Mouse (Mus musculus) c-Kit-positive CD71-positive TER-119-positive erythroid progenitor cells, embryonic 14.5 days (primary cell): ENCODE results near the gene Pin1.
"Not testable (repeated sequence)": the region's sequence is repeated elsewhere in the genome, so short reads cannot be mapped to it uniquely, and the experiment has no call there.

Source experiments
- DNase-seq: peaks from one replicate; pipeline ENCODE4 v3.0.0-alpha.2; 2013; ENCODE audit warnings: low spot score

The Pin1 gene

GRCm38 (mm10) chr9:20651602-20652259, at the start of gene Pin1:
Gene Pin1, plus strand, starts transcription at chr9:20652095.
- peak; percentile 98 for DNase-seq

DNA sequence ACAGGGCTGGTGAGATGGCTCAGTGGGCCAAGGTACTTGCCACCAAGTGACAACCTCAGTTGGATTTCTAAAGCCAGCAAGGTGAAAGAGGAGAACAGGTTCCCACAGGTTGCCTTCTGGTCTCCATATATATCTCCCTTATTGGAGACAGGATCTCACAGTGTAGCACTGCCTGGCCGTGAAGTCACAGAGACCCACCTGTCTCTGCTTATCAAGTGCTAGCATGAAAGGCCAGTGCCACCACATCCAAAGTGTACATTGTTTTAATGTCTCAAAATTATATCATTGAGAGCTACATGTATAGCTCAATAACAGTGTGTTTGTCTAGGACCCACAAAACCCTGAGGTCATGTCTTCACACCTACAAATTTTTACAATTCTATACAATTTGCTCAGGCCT, 45.6 kb upstream of the Pin1 start:
- DNase-seq = no peak

- peak; percentile 89 for DNase-seq
These were observed 44.6 kb upstream of the Pin1 start for GRCm38 (mm10) chr9:20607100-20607974.

- DNase-seq = no peak
These were observed 41.9 kb upstream of the Pin1 start for GRCm38 (mm10) chr9:20609831-20610464.

GRCm38 (mm10) chr9:20611976-20612375, 39.9 kb upstream of the Pin1 start:
- no peak for DNase-seq

- DNase-seq = no peak
These were observed 35.2 kb upstream of the Pin1 start for GRCm38 (mm10) chr9:20616685-20617084.

DNA sequence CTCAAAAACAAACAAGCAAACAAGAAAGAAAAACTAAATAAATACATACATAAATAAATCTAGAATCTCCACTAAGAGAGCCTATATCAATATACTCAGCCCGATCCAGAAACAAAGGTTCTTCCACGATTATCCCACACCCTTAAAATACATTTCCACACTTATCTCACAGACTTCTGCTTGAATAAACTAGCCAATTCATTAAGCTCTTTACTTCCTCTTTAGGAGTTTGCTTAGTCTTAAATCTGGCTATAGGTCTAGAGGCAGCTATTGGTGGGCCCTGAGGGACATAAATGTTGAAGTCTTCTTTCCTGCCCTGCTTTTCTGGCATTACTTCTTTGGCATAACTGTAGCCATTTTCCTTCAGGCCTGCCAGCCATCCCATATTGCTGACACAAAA, 20.6 kb upstream of the Pin1 start:
- no peak for DNase-seq

DNA sequence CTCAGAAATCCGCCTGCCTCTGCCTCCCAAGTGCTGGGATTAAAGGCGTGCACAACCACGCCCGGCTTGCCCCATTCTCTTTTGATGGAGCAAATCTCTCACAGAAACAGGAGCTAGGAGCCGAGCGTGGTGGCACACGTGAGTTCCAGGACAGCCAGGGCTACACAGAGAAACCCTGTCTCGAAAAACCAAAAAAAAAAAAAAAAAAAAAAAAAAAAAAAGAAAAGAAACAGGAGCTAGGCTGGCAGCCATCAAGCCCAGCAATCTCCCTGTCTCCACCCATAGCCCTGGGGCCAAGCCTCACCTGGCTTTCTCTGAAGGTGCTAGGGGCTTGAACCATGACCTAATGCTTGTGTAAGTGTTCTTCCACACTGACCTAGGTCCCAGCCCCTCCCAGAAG, 16.2 kb upstream of the Pin1 start:
- DNase-seq = not testable (repeated sequence)

GRCm38 (mm10) chr9:20636256-20636655, 15.6 kb upstream of the Pin1 start:
- no peak for DNase-seq

DNA sequence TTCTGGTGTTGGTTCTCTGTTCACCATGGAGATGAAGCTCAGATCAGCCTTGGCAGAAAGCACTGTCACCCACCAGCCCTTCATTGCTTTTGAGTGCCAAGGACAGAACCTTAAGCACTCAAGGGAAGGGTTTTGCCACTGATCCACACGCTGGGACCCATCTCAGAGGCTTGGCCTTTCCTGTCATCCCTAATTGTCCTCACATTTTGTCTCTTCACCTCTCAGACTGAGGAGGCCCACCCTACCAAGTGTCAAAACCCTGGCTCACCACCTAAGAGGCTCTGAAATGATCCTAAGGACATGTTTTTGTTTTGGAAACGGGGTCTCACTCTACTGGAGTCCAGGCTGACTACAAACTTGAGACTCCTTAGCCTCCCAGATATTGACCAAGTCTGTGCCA, 15.1 kb upstream of the Pin1 start:
- DNase-seq = no peak

DNA sequence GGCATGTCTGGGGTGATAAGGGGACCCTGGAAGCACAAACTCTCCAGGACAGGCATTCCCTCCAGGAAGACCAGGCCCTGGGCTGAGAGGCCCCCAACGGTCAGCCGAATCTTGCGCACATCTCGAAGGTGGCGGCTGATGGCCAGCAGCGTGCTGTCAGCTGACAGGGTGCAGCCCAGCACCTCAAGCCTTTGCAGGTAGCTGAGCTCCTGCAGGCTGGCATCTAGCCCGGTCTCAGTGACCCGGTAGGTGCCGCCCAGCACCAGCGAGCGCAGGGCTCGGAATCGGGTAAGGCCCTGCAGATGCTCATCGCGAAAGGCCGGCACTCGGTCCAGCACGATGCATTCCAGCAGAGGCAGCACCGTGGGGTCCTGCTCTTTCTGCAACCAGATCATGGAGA, 13.3 kb upstream of the Pin1 start:
- no peak for DNase-seq

GRCm38 (mm10) chr9:20639486-20639885, 12.4 kb upstream of the Pin1 start:
- DNase-seq = no peak

GRCm38 (mm10) chr9:20641501-20641900, 10.4 kb upstream of the Pin1 start:
- no peak for DNase-seq

DNA sequence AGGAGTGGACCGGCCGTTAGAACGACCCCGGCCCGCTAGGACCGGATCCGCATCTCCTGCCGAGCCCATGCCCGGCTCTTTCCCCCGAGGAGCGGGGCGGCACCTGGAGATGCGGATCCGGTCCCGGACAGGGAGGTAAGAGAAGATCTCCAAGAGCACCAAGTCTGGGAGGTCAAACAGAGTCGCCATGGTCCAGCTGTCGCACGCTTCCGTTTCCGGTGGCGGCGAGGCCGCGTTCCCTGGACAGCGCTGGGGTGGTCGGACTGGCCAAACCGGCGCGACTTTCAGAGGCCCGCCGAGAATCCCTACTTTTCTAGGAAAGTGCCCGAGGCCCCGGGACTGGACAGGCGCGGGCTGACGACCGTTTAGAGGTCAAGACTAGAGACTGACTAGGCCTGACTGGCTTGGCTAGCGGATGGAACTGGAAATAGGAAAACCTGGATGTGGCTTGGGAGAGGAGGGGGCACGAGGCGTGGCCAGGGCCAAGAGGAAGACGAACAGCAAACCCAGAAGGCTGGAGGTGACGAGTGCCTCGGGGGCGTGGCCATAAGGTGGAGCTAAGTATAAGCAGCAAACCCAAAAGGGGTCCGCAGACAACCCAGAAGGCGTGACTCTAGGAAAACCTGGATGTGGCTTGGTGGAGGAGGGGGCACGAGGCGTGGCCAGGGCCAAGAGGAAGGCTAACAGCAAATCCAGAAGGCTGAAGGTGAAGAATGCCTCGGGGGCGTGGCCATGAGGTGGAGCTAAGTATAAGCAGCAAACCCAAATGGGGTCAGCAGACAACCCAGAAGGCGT, 9.6 kb upstream of the Pin1 start, which contains the start of gene Ubl5:
Gene Ubl5 (plus strand): TSS at position 778 of the 795 bp plus-strand sequence.
- peak; percentile 67 for DNase-seq

- peak; percentile 73 for DNase-seq
These were observed 8.9 kb upstream of the Pin1 start for GRCm38 (mm10) chr9:20642896-20643466.

DNA sequence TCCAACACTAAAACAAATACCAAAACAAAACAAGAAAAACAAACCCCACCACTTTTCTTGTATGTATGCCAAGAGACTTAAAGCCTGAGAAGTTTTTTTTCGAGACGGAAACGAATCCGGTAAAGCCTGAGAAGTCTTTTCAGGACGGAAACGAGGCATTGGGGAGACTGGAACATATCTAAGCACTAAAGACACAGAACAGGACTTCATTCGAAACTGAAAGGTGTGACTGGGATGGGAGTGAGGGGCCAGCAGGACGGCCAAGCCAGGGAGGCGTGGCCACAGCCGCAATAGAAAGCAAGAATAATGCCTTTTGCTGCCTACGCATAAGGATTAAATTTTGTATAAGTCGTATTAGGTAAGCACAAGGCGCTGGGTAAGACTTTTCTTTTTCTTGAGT, 8.1 kb upstream of the Pin1 start:
- DNase-seq = no peak

- DNase-seq = peak; percentile 69
These were observed 7.4 kb upstream of the Pin1 start, which contains the start of gene Fbxl12 for GRCm38 (mm10) chr9:20644360-20645081. Gene Fbxl12, minus strand, starts transcription at chr9:20644767.

DNA sequence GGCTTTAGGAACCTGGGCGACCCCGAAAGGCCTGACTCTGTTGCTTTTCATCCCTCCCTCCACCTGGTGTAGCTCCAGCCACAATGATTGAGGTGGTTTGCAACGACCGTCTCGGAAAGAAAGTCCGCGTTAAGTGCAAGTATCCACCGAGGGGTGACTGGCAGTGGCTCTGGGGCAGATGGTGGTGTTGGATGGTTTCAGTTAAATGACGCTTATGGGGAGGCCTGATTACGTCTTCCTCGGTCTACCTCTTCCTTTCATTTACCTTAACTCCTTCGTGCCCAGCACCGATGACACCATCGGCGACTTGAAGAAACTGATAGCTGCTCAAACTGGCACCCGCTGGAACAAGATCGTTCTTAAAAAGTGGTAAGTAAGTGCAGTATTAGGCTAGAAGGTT, 6.8 kb upstream of the Pin1 start:
- DNase-seq = no peak

- DNase-seq = no peak
These were observed 364 bp downstream of the Pin1 start for GRCm38 (mm10) chr9:20652260-20652658.

- DNase-seq = no peak
These were observed 2.0 kb downstream of the Pin1 start for GRCm38 (mm10) chr9:20653859-20654258.

DNA sequence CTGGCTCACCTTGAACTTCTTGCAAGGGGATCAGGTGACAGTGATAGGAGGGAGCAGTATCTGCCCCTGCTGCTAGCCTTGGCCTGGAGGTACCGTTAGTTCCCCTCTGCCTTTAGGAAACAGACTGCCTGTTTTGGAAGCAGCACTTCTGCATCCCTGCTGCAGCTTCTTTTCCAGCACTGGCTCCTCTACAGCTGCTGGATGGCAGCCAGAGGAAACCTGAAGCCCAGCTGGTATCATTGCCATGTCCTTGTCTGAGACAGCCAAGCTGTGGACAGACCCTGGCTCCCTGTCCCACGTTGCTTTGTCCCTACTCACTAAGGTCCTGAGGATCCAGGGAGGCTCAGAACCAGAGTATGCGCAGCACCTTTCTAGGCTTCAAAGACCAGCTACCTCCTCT, 5.7 kb downstream of the Pin1 start:
- DNase-seq = no peak
